ENCODE assay signal across 18 mouse cellular contexts in the genomic region with DNA sequence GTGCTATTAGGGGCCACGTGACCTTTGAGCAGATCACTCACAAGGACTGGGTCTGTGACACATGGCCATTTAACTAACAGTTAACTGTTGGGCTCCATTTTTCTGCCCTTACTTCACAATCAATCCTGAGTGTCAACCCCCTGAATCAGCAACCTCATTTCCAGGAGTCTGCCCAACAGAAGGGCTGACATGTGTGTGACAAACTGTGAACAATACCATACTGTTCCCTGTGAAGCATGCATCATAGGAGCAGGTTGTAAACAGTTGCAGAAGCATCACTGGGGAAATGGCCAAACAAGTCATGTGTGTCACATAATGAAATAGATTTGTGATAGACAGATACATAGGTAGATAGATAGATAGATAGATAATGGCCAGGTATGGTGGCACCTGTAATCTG.
"Had no signal": no experiment of that assay in that cellular context is flagged by ENCODE, and none has a peak within 500 bp of the region (broad histone marks: within the 10 kb centered on the region; RNA-seq: fewer than 3 reads in every experiment).

No protein-coding gene starts in this region.

- ATAC-seq: liver, postnatal 0 days; lung, postnatal 0 days; midbrain, embryonic 13.5 days; midbrain, embryonic 15.5 days had no signal

- H3K9me3 ChIP-seq: lung, embryonic 15.5 days; megakaryocyte, embryonic 14.5 days; midbrain, embryonic 13.5 days; midbrain, embryonic 15.5 days; neural tube, embryonic 12.5 days had no signal

- H3K4me1 ChIP-seq: neural tube, embryonic 12.5 days had no signal

- DNase-seq: liver, postnatal 0 days; lung, adult 2 months; lung, postnatal 14 days; lung, postnatal 36 days; right cerebral cortex, postnatal 14 days; right cerebral cortex, postnatal 4 days; spleen, adult 18-20 months; thymus, adult 18-20 months; thymus, postnatal 14 days; thymus, postnatal 36 days had no signal

- H3K27ac ChIP-seq: lung, embryonic 15.5 days; macrophage; midbrain, embryonic 13.5 days; midbrain, embryonic 15.5 days; neural tube, embryonic 12.5 days had no signal

- H3K36me3 ChIP-seq: midbrain, embryonic 15.5 days had no signal

- H3K9ac ChIP-seq: liver, postnatal 0 days; lung, embryonic 15.5 days; midbrain, embryonic 13.5 days; midbrain, embryonic 15.5 days; neural tube, embryonic 12.5 days had no signal

- H3K4me2 ChIP-seq: lung, embryonic 15.5 days; midbrain, embryonic 11.5 days; midbrain, embryonic 13.5 days; midbrain, embryonic 15.5 days; neural tube, embryonic 12.5 days had no signal

- H3K4me3 ChIP-seq: lung, embryonic 15.5 days; megakaryocyte, embryonic 14.5 days; midbrain, embryonic 13.5 days; midbrain, embryonic 15.5 days; neural tube, embryonic 12.5 days had no signal

- H3K27me3 ChIP-seq: lung, embryonic 15.5 days; megakaryocyte, embryonic 14.5 days; midbrain, embryonic 13.5 days; midbrain, embryonic 15.5 days; neural tube, embryonic 12.5 days had no signal
